Mouse (Mus musculus): ENCODE data around the gene Hist2h3c1. TPM values are rescaled to one million over a fixed set of nuclear protein-coding genes. Genes with fewer than 3 reads are reported as not detected.

Hist2h3c1 gene
- polyA plus RNA-seq (2014; fragmentation: Illumina TruSeq; extraction: RNeasy Lipid Tissue Mini Kit (QIAGEN cat#74804); ENCODE audit: low read depth, low replicate concordance) = not detected

DNA sequence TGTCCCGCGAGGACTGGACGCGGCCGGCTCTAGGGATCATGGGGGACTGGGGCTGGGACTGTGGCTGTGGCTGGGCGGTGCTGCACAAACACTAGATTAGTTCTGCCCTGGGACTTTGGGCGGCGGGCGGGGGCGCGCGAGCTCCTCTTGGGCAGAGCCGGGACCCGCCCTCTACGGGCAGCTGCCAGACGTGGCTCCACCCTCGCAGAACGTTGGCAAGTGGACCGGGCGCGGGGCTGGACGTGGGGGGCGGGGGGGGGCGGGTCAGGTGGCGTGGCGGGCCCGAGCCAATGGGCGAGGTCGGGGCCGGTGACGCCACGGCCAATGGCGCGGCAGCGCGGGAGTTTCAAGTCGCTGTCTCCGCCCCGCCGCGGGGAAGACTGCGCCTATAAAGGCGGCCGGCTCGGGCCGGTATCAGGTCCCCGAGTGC lies at the start of gene Hist2h3c1:
Gene Hist2h3c1 (plus strand): TSS at position 259 of the 430 bp plus-strand sequence.

DNA sequence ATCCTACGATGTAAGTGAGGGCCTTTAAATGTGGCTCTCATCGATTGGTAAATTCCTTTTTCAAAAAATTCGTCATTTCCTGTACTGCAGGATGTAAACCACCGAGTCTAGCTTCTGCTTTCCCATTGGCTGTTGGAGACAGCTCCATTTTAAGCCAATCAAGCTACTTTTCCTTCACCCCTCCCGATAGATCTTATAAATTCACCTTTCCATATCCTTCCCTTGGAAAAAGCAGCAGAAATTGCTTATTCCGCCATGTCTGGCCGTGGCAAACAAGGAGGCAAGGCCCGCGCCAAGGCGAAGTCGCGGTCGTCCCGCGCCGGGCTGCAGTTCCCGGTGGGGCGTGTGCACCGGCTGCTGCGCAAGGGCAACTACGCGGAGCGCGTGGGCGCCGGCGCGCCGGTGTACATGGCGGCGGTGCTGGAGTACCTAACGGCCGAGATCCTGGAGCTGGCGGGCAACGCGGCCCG lies 26.8 kb upstream of the Hist2h3c1 start, which contains the start of the genes Bola1 and Hist2h2ab:
Gene Bola1 (minus strand): TSS at position 49 of the 470 bp plus-strand sequence.
Gene Hist2h2ab (plus strand): TSS at position 205 of the 470 bp plus-strand sequence.

DNA sequence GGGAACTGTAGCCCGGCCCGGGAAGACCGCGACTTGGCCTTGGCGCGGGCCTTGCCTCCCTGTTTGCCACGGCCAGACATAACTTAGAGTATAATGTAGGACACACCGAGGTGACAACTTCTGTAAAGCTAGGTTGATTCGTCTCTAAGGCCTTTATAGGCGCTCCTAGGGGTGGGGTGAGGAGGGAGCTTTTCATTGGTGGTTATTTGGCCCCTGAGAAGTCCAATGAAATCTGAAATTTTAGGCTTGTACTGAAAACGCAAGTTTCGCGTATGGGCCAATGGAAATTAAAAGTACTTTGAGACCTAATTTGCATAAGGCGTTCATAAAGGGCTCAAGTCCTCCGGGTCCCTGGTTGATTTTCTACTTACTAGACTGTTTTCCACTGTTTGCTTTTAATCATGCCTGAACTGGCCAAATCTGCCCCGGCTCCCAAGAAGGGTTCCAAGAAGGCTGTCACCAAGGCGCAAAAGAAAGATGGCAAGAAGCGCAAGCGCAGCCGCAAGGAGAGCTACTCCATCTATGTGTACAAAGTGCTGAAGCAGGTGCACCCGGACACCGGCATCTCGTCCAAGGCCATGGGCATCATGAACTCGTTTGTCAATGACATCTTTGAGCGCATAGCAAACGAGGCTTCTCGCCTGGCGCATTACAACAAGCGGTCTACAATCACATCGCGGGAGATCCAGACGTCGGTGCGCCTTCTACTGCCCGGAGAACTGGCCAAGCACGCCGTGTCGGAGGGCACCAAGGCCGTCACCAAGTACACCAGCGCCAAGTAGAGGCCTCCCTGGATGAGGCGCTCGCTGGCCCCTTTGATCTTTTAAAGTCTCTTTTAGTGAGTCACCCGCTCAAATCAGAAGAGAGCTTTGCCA lies 25.5 kb upstream of the Hist2h3c1 start, which contains the start of the genes Hist2h2ac and Hist2h2be:
Gene Hist2h2ac (minus strand): TSS at position 116 of the 875 bp plus-strand sequence.
Gene Hist2h2be (plus strand): TSS at position 355 of the 875 bp plus-strand sequence.

DNA sequence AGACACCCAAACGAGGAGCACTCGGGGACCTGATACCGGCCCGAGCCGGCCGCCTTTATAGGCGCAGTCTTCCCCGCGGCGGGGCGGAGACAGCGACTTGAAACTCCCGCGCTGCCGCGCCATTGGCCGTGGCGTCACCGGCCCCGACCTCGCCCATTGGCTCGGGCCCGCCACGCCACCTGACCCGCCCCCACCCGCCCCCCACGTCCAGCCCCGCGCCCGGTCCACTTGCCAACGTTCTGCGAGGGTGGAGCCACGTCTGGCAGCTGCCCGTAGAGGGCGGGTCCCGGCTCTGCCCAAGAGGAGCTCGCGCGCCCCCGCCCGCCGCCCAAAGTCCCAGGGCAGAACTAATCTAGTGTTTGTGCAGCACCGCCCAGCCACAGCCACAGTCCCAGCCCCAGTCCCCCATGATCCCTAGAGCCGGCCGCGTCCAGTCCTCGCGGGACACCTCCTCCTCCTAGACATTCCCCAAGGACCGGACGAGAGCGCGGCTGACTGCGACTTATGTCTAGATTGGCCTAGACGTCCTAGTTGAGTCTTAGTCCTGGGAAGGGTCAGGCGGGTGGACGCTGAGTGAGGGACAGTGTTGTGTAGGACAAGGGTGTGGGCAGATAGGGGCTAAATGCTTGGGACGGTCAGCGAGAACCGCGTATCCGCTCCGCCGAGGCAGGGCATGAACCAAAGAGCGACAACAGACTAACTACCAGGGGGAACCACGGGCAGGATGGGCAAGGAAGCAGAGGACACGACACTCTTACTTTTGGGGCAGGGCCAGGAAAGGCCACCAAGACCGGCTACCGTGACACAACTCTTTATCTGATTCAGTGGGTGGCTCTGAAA lies 7.3 kb upstream of the Hist2h3c1 start, which contains the start of gene Hist2h3c2:
Gene Hist2h3c2 (minus strand): TSS at position 174 of the 840 bp plus-strand sequence.

DNA sequence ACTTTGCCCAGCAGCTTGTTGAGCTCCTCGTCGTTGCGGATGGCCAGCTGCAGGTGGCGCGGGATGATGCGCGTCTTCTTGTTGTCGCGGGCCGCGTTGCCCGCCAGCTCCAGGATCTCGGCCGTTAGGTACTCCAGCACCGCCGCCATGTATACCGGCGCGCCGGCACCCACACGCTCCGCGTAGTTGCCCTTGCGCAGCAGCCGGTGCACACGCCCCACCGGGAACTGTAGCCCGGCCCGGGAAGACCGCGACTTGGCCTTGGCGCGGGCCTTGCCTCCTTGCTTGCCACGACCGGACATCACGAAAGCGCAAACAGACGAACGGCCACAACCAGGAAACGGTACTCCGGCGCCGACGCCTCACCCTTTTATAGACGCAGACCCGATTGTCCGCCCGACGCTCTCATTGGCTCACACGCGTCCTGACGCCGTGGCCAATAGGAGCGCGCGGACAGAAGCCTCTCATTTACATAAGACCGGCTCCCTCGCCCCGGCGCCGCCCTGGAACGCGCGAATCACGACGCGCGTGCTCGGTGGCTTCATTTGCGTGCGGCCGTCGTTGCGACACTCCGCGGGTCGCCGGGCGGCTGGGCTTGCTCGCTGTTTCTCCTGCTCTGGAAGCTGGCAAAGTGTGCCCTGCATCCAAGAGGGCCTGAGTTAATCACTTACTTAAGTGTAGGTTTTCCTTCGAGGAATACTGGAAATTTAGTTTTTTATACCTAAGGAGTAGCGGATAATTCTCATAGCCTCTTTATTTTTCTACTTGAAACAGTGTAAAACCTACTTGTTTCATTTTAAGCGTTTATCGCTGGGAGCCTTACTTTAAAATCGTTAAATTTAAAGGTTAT lies 6.3 kb upstream of the Hist2h3c1 start, which contains the start of gene Hist2h2aa2:
Gene Hist2h2aa2 (minus strand): TSS at position 328 of the 850 bp plus-strand sequence.

DNA sequence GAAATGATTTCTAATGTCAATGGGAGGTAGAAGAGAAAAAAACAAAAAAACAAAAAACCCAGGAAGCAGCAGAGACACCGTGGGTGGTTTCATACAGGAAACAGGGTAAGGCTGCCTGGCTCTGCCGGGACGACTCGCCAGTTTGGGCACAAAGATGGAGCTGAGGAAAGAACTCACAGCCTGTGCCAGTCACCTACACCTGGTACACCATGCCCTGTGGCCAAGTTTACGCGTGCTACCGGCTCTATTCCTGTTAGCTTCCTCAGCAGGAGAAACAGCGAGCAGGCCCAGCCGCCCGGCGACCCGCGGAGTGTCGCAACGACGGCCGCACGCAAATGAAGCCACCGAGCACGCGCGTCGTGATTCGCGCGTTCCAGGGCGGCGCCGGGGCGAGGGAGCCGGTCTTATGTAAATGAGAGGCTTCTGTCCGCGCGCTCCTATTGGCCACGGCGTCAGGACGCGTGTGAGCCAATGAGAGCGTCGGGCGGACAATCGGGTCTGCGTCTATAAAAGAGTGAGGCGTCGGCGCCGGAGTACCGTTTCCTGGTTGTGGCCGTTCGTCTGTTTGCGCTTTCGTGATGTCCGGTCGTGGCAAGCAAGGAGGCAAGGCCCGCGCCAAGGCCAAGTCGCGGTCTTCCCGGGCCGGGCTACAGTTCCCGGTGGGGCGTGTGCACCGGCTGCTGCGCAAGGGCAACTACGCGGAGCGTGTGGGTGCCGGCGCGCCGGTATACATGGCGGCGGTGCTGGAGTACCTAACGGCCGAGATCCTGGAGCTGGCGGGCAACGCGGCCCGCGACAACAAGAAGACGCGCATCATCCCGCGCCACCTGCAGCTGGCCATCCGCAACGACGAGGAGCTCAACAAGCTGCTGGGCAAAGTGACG lies 1.2 kb upstream of the Hist2h3c1 start, which contains the start of gene Hist2h2aa1:
Gene Hist2h2aa1 (plus strand): TSS at position 495 of the 884 bp plus-strand sequence.

DNA sequence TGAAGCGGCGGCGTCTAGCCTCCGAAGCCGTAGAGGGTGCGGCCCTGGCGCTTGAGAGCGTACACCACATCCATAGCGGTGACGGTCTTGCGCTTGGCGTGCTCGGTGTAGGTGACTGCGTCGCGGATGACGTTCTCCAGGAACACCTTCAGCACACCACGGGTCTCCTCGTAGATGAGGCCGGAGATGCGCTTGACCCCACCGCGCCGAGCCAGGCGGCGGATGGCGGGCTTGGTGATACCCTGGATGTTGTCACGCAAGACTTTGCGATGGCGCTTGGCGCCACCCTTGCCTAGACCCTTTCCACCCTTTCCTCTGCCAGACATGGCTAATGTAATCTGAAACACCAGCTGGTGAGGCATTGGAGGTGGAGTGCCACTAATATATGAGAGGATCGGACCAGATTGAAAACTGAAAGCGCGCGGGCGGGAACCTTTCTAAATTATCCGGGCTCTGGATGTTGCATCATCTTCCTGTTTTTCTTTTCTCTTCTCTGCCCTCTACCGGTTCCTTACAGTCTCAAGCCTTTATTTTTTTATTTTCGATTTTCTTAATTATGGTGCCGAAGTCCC lies 16.6 kb downstream of the Hist2h3c1 start, which contains the start of gene Hist2h4:
Gene Hist2h4 (minus strand): TSS at position 333 of the 572 bp plus-strand sequence.

DNA sequence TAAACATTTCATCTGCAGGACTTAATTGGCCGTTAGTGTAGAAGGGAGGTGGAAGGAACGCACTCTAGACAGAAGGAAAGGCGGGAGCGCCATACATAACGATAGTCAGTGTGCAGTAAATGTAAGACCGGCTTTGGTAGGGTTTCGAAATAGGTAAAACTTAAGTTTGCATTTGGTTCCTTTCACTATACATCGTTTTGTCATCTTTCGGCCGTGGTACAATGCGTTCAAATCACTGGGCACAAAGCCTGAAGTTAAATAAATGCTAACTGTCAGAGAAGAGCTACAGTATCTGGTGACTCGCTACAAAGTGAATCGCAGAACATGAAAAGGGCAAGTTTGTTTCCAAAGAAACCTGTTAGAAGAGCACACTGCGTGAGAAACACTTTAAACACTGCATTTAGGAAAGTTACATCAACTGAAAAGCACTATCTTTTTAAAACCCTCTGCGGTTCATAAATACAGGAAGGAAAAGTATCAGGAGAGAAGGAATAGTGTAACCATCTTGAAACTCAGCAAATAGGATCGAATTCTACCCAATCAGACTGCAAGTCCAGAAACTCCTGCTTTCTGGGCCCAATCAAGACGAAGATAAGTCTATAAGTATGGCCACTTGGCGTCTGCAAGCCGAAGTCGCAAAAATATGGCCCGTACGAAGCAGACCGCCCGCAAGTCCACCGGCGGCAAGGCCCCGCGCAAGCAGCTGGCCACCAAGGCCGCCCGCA lies 21.7 kb downstream of the Hist2h3c1 start, which contains the start of gene Hist2h3b:
Gene Hist2h3b (plus strand): TSS at position 604 of the 725 bp plus-strand sequence.

DNA sequence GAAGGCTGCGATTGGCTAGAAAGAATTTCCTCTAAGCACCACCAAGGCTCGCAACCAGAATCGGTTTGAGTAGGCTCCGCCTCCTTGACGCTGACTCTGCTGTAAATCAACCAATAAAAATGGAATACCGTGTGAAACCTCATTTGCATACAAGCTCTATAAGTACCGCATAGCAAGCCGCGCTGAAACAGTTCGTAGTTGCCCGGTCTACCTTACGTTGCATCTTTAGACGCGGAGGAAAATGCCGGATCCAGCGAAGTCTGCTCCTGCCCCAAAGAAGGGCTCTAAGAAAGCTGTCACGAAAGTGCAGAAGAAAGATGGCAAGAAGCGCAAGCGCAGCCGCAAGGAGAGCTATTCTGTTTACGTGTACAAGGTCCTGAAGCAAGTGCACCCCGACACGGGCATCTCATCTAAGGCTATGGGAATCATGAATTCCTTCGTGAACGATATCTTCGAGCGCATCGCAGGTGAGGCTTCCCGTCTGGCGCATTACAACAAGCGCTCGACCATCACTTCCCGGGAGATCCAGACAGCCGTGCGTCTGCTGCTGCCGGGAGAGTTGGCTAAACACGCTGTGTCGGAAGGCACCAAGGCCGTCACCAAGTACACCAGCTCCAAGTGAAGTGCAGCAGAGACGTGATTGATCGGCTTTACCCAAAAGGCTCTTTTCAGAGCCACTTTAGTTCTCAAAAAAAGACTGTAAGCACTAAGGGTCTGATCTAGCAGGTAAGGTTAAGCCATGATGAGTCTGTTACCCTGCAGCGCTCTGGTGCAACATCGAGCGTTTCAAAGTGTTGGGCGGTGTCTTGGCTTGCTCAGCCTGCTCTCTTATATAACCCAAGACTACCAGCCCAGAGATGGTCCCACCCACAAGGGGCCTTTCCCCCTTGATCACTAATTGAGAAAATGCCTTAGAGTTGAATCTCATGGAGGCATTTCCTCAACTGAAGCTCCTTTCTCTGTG lies 23.3 kb downstream of the Hist2h3c1 start, which contains the start of gene Hist2h2bb:
Gene Hist2h2bb (plus strand): TSS at position 242 of the 964 bp plus-strand sequence.

DNA sequence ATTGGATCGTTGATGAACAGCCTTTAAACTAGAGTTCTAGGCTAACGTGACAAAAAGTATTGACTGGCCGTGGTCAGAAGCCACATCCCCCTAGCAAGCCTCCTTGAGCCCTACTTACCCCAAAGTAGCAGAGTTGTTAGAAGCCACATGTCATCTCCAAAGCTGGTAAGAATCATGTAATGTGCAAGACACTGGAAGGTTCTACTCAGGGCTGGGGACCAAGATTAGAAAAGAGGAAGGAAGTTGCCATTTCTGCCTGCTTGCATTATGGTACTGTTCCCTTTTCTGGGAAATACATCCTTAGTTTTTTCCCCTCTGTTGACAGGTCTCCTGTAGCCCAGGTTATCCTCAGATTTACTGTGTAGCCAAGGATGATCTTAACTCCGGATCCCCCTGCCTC lies 47.3 kb downstream of the Hist2h3c1 start, which contains the start of gene Fcgr1:
Gene Fcgr1 (minus strand): TSS at position 183 of the 400 bp plus-strand sequence.

Other genes with a start within 250 kb of the Hist2h3c1 start
- 16.6 TPM for gene Vps45, start 188.2 kb upstream of the Hist2h3c1 start, polyA plus RNA-seq (2014; fragmentation: Illumina TruSeq; extraction: RNeasy Lipid Tissue Mini Kit (QIAGEN cat#74804); ENCODE audit: low read depth, low replicate concordance)
- gene Otud7b, start 142.2 kb upstream of the Hist2h3c1 start, polyA plus RNA-seq (2014; fragmentation: Illumina TruSeq; extraction: RNeasy Lipid Tissue Mini Kit (QIAGEN cat#74804); ENCODE audit: low read depth, low replicate concordance) = 26.9 TPM
- 4.2 TPM for gene Mtmr11, start 84.7 kb upstream of the Hist2h3c1 start, polyA plus RNA-seq (2014; fragmentation: Illumina TruSeq; extraction: RNeasy Lipid Tissue Mini Kit (QIAGEN cat#74804); ENCODE audit: low read depth, low replicate concordance)
- gene Sf3b4, start 74.4 kb upstream of the Hist2h3c1 start, polyA plus RNA-seq (2014; fragmentation: Illumina TruSeq; extraction: RNeasy Lipid Tissue Mini Kit (QIAGEN cat#74804); ENCODE audit: low read depth, low replicate concordance) = 18.5 TPM
- gene Sv2a, start 65.5 kb upstream of the Hist2h3c1 start, polyA plus RNA-seq (2014; fragmentation: Illumina TruSeq; extraction: RNeasy Lipid Tissue Mini Kit (QIAGEN cat#74804); ENCODE audit: low read depth, low replicate concordance) = 4.0 TPM
- 32.8 TPM for gene Bola1, start 27.0 kb upstream of the Hist2h3c1 start, polyA plus RNA-seq (2014; fragmentation: Illumina TruSeq; extraction: RNeasy Lipid Tissue Mini Kit (QIAGEN cat#74804); ENCODE audit: low read depth, low replicate concordance)
- gene Hist2h2ab, start 26.8 kb upstream of the Hist2h3c1 start, polyA plus RNA-seq (2014; fragmentation: Illumina TruSeq; extraction: RNeasy Lipid Tissue Mini Kit (QIAGEN cat#74804); ENCODE audit: low read depth, low replicate concordance) = not detected
- gene Hist2h2ac, start 25.8 kb upstream of the Hist2h3c1 start, polyA plus RNA-seq (2014; fragmentation: Illumina TruSeq; extraction: RNeasy Lipid Tissue Mini Kit (QIAGEN cat#74804); ENCODE audit: low read depth, low replicate concordance) = not detected
- 10.3 TPM for gene Hist2h2be, start 25.6 kb upstream of the Hist2h3c1 start, polyA plus RNA-seq (2014; fragmentation: Illumina TruSeq; extraction: RNeasy Lipid Tissue Mini Kit (QIAGEN cat#74804); ENCODE audit: low read depth, low replicate concordance)
- 2.9 TPM for gene Hist2h3c2, start 7.6 kb upstream of the Hist2h3c1 start, polyA plus RNA-seq (2014; fragmentation: Illumina TruSeq; extraction: RNeasy Lipid Tissue Mini Kit (QIAGEN cat#74804); ENCODE audit: low read depth, low replicate concordance)
- 81.7 TPM for gene Hist2h2aa2, start 6.4 kb upstream of the Hist2h3c1 start, polyA plus RNA-seq (2014; fragmentation: Illumina TruSeq; extraction: RNeasy Lipid Tissue Mini Kit (QIAGEN cat#74804); ENCODE audit: low read depth, low replicate concordance)
- gene Hist2h2aa1, start 1.2 kb upstream of the Hist2h3c1 start, polyA plus RNA-seq (2014; fragmentation: Illumina TruSeq; extraction: RNeasy Lipid Tissue Mini Kit (QIAGEN cat#74804); ENCODE audit: low read depth, low replicate concordance) = 9.4 TPM
- gene Hist2h4, start 16.6 kb downstream of the Hist2h3c1 start, polyA plus RNA-seq (2014; fragmentation: Illumina TruSeq; extraction: RNeasy Lipid Tissue Mini Kit (QIAGEN cat#74804); ENCODE audit: low read depth, low replicate concordance) = 0.55 TPM
- not detected for gene Hist2h3b, start 22.0 kb downstream of the Hist2h3c1 start, polyA plus RNA-seq (2014; fragmentation: Illumina TruSeq; extraction: RNeasy Lipid Tissue Mini Kit (QIAGEN cat#74804); ENCODE audit: low read depth, low replicate concordance)
- gene Hist2h2bb, start 23.1 kb downstream of the Hist2h3c1 start, polyA plus RNA-seq (2014; fragmentation: Illumina TruSeq; extraction: RNeasy Lipid Tissue Mini Kit (QIAGEN cat#74804); ENCODE audit: low read depth, low replicate concordance) = not detected
- gene Fcgr1, start 47.3 kb downstream of the Hist2h3c1 start, polyA plus RNA-seq (2014; fragmentation: Illumina TruSeq; extraction: RNeasy Lipid Tissue Mini Kit (QIAGEN cat#74804); ENCODE audit: low read depth, low replicate concordance) = 2.2 TPM
- not detected for gene BC107364, start 205.6 kb downstream of the Hist2h3c1 start, polyA plus RNA-seq (2014; fragmentation: Illumina TruSeq; extraction: RNeasy Lipid Tissue Mini Kit (QIAGEN cat#74804); ENCODE audit: low read depth, low replicate concordance)

Data from heart, adult 10 weeks (tissue).